Mouse (Mus musculus) right cerebral cortex, adult 2 months (tissue): ENCODE measurements around the gene Vmn1r7.
"Not testable (repeated sequence)": the region's sequence is repeated elsewhere in the genome, so short reads cannot be mapped to it uniquely, and the experiment has no call there.

Experiments used
- DNase-seq, 2 experiments: peaks; one replicate each; pipeline ENCODE4 v3.0.0; 2021 to 2022; ENCODE audit warnings: low spot score in 2 of 2

The Vmn1r7 gene

GRCm38 (mm10) chr6:57025224-57025623, at the start of gene Vmn1r7:
Vmn1r7 (minus strand) TSS chr6:57025324.
- DNase-seq: not testable (repeated sequence)

GRCm38 (mm10) chr6:57066487-57066886, 41.4 kb upstream of the Vmn1r7 start, which contains the start of gene Vmn1r9:
Vmn1r9 (plus strand) TSS chr6:57066787.
- no peak for DNase-seq

DNA sequence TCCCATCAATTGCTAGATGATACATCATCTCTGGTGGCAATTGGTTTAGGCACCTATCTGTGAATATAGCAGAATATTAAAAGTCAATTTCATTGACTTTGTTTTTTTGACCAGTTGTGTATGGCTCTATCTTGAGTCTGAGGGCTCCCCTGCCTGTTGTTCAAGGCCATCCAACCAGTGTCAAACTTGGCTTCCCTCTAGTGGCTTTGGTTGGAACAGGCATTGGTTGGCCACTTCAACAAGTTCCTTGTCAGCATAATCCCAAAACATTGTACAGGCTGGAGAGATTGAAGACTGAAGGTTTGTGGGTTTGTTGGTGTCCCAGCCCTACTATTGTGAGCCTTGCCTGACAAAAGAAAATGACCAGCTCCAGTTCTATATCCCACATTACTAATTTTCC, 38.6 kb upstream of the Vmn1r7 start:
- DNase-seq: no peak

GRCm38 (mm10) chr6:57034674-57035073, 9.6 kb upstream of the Vmn1r7 start:
- DNase-seq: no peak

DNA sequence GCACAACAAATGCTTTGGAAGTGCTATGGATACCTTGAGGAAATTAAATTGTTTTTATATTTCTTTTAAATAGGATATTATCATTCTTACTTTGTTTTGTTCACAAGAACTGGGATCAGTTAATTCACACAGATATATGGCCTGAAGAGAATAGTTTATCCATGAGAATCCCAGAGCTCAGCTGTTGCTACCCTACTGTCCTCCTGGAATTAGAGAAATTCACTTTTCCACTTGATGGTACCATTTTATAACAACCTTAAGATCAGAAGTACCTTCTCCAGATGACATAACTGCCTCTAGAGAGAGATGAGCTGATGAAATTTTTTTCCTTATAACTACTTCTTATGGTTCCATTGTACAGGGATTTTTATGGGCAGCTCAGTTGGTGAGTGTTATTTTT, 6.9 kb upstream of the Vmn1r7 start, which contains the start of gene Vmn1r8:
TSS of gene Vmn1r8 (plus strand) at position 301 of the 400 bp plus-strand sequence.
- no peak for DNase-seq

- no peak for DNase-seq
Observed at GRCm38 (mm10) chr6:56996943-56997342, 28.2 kb downstream of the Vmn1r7 start, which contains the start of gene Vmn1r6. Vmn1r6 (plus strand) TSS chr6:56997243.
